Mouse (Mus musculus) cerebellum, adult 9-11 months (tissue): ENCODE results near the gene Mns1.
"Not testable (repeated sequence)": the region's sequence is repeated elsewhere in the genome, so short reads cannot be mapped to it uniquely, and the experiment has no call there.

Experiments used
- DNase-seq: peaks from one replicate; pipeline ENCODE4 v3.0.0; 2022

The Mns1 gene

DNA sequence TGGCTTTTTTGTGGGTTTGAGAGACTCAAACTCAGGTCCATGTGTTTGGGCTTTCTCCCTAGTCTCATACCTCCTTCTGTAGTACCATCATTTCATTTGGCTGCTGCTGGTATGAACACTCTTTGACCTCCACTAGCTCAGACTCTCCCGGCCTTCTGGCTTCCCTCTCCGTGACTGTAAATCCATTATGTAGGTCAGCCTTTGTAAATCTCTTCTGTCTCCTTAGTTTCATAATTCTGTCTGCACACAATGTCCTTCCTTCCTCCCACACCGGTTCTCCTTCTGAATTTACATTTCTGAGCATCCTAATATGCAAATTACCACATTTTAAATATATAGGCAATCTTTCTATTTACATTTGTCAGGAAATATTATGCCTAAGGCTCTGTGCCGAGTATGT, 9.9 kb upstream of the Mns1 start:
- DNase-seq, result no peak

DNA sequence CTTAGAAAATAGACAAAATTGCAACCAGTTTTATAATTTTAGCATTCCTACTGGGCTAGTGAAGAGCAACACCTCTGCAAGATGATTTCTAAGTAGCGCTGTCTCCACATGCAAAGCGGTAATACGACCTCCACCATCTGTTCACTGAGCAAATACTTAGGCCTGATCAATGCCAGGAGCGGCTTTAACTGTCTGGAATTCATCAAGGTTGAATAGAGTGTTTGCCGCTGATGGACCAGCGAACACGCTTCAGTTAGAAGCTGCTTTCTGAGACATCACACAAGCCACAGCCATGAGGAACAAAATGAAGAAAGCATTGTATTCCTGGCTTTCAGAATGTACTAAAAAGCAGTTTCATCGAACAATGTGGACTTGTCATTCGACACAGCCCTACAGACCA, 2.9 kb upstream of the Mns1 start:
- DNase-seq, result no peak

DNA sequence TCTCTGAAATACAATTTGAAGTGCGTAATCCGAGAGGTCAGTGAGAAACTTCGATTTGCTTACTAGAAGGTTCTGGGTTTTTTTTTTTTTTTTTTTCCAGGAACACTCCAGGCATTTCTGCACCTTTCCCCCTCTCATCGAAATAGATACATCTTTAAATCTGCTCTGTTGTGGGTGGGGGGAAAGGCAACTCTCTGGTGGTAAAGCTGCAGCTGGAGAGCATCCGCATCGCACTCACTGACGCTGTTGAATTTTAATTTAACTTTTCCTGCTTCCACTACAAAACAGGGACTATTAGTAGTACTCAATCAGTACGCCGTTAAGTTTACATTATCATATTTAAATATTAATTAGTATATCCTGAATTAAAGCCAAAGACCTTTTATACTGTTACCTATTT, 938 bp downstream of the Mns1 start:
- DNase-seq, result no peak

DNA sequence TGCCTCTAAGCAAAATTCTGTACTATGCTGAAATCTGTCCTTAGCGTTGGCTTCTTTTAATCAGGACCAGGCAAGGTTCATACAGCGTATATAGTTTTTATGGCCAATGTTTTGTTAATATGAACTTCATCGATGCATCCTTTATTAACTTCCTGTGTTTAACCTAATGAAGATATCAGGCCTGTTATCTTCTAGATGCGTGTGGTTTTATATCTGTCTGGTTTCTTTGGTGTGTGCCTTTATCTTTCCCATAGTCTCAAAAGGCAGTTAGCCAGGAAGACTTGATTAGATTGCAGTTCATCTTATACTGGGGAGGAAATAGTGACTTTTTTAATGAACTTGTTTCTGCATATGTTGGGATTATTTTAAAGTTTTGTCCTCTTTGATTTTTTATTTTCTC, 2.5 kb downstream of the Mns1 start:
- DNase-seq, result no peak

DNA sequence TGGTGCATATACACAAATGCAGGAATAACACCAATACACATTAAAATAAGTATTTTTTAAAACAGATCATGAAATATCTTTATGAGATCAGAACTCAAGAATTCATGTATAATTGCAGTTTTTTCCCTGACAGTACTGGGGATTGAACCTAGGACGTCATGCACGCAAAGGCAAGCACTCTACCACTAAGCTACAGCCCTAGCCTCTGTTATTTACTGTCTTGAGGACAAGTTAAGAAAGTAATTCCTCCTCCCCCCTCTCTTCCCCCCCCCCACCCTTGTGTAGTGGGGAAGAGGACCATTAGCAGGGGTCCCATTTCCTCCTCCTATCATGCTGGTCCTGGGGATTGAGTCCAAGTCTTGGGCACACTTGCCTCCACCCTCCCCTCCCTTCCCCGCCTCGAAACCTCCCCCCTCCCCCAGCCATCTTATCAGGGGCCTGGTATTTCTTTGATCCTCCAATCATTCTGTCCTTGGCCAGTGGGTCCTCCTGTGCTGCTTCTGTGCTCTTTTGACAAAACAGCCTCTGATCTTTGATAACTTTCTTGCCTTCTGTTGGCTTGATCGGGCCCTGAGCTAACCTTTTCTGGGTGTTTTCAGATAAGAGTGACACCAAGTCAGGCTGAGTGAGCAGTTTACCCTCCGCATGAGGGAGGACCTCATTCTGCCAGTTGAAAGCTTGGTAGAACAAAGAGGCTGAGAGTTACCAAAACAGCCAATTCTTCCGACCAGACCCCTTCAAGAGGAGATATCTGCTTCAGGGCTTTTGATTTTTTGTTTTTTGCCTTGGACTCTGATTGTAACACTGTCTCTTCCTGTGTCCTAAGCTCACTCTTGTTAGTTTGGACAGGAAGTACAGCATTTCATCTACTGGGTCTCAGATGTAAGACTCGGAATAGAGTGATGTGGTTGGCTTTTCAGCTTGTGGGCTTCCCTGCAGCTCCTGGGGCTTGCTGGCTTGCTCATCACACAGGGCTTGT, 3.4 kb downstream of the Mns1 start:
- DNase-seq, result no peak

DNA sequence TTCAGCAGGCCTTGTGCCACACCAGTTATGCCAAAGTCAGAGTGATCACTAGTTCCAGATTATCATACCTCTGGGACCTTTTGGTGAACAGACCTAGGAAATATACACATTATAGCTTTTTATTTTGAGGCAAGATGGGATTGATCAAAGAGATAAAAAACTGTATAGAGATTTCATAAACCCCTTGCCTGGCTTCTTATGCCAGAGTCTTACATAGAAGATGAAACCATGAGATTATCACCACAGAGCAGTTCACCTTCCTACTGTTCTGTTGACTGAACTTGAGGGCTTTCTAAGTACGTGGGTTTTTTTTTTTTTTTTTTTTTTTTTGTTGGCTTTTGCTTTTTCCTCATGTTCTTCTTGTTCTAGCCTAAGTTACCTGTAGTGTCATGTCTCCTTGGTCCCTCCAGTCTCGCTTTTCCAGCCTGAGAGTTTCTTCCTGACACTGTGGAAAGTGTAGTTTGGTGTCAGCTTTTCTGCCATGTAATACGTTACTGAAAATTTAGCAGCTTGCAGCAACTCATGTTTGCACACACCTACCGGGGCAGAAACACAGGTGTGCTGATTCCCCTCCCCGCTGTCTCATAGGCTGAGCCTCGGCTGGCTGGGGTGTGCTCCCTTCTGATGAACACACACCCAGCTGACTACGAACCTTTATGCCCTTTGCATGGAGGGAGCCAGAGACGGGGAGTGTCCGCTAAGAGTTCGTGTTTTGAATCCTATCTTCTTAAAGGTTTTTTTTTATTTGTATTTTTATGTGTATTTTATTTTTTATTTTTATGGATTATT, 4.3 kb downstream of the Mns1 start:
- DNase-seq, result no peak

DNA sequence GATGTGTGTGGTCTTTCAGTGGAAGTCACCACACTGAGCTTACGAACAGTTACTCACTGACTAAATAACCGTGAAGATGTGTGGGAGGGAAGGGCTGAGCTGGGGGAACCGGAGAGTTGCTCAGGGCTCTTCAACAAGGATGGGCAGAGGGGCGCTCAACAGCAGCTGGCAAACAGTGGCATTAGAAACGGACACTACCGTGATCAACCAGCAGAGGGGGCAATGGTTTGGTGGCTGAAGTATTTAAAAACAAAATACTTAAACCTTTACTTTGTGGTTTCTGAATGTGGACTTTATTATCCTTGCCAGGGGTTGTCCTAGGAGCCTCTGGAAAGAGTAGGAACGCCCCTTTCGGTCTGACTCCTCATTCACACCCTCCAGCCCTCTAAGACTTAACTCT, 10.2 kb downstream of the Mns1 start:
- DNase-seq, result peak; percentile 5

DNA sequence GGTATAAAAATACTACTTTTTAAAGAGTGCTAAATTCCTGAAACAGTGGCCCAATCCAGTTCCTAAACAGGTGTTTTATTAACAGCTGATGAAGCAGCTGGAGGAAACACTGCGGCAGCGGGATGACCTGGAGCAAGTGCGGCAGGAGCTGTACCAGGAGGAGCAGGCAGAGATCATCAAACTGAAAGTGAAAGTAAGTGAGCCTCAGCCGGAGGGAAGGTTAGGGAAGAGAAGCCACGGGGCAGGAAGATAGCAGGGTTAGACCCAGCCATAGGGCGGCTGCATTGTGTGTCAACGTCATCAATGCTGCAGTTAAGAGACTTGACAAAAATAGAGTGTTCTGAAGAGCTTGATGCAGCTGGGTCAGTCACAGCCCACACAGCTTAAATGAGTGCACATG, 11.6 kb downstream of the Mns1 start:
- DNase-seq, result no peak

DNA sequence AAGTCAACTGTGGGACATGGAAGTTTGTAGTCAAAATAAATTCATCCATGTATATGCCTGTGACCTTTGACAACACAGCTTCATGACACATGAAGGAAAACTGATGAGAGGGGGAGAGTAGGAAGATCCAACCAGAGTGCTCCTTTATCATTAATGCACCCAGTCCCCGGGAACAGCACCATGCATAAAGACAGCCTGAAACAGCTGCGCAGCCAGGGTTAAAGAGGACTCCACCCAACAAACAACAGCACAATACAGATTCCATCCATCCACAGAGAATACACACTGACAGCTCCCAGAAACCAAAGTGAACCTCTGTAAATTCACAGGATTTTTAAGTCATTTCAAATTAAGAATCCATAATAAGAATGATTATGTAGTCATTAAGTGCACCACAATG, 12.0 kb downstream of the Mns1 start:
- no peak for DNase-seq

DNA sequence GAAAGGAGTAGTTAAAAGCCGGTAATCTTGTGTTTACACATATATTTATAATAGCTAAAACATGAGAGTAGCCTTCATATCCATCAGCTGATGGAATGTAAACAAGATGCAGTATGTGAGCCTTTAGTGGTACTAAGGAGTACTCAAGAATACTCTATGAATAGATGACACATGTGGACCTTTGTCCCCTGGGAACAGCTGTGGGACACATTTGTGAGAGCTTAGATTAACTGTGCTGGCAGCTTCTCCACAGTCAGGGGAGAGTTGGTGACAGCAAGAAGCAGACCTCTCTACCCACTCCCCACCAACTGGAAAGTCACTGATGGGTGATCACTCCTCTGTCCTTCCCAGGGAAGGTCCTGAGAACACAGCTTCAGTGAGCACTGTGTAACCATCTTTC, 12.6 kb downstream of the Mns1 start:
- no peak for DNase-seq

DNA sequence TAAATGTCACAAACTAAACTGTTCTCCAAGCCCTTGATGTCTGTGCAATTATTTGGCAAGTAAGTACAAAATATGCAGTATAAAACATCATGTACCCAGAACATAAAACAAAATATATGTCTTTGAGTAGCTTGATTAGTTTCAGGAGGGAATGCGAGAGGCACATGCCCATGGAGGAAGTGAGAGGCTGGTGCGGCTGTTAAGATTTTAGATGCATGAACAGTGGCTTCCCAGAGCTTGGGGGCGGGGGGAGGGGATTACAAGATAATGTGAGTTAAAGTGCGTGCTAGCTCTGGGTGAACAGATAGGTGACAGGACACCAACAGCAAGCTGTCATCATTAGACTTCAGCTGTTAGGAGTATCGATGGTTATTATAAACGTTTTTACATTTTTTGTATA, 13.3 kb downstream of the Mns1 start:
- no peak for DNase-seq

DNA sequence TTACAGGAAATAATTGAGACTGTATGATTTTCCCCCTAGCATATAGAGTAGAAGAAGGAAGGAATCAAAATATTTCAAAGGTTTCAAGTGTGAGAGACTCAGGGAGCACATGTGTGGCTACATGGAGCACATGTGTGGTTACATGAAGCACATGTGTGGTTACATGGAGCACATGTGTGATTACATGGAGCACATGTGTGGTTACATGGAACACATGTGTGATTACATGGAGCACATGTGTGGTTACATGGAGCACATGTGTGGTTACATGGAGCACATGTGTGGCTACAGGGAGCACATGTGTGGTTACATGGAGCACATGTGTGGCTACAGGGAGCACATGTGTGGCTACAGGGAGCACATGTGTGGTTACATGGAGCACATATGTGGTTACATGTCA, 16.5 kb downstream of the Mns1 start:
- not testable (repeated sequence) for DNase-seq

DNA sequence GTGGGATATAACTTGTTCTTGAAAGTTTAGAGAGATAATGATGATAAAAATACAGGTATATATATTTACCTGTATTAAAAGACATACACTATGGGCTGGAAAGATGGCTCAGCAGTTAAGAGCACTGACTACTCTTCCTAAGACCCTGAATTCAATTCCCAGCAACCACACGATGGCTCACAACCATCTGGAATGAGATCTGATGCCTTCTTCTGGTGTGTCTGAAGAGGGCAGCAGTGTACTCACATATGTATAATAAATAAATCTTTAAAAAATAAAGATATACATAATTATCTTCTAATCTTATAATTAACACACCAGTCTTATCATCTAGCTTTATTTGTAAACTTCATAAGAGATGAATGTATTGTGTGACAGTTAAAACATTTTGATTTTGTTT, 18.6 kb downstream of the Mns1 start:
- DNase-seq, result no peak

DNA sequence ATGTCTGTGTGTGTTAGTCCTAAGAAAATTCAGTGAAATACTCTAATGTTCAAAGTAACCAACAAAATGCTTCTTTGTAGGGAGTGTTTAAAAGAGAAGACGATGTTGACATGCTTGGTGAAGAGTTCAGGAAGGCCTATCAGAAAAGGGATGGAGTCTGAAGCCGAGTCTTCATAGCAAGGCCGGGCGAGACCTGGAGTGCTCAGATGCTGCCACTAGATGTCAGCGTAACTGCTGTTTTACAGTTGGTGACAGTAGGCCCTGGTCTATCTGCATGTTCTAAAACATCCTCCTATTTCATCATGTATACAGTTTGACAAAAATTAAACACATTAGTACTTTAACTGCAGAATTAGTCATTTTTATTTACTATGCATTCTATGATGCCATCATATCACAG, 20.4 kb downstream of the Mns1 start:
- DNase-seq, result peak; percentile 34

DNA sequence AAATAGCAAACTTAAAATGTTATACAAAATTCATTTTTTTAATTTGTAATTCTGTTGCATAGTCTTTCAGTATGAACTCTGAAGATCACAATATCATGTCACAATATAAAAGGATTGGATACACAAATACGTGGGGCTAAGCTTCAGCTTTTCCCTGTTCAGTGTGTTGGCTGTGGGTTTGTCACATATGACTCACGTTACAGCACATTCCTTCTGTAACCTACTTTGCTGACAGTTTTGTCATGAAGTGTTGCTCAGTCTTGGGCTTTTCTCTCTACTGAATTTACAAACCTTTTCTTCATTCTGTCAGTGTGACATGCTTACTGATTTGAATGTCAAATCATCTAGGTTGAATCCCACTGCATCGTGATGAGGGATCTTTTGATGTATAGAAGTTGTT, 21.9 kb downstream of the Mns1 start:
- no peak for DNase-seq

DNA sequence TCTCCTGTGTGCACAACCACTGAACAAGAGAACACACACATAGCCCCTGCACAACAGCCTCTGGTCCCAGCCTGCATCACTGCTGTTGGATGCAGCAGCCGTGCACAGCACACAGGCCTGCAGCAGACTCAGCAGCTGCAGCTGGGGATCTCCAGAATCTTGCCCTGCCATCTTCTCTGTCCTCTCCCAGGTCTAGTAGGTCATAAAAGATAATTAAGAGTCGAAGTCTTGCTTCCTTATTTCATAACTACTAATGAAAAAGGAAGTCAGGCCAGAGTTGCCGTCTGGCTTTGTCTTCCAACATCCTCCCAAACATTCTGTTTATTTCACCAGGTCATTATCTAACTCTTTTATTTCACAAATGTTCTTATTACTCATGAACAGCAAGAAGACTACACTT, 23.0 kb downstream of the Mns1 start:
- no peak for DNase-seq

DNA sequence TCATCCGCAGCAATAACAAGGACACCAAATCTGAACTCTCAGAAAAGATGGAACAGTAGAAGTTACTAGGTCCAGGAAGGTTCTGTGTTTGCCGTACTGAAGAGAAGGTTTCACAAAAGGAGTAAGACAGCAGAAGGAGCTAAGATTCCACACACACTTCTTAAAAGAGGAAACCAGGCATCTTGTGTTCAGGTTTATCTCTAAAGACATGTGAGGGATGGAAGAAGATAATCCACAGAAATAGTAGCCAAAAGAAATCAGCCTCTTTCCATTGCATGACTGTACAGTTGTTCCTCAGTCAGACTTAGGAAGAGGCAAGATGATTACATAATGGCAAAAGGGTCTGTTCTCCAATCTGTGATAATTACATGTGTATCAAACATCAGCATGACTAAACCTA, 24.6 kb downstream of the Mns1 start:
- DNase-seq, result no peak

DNA sequence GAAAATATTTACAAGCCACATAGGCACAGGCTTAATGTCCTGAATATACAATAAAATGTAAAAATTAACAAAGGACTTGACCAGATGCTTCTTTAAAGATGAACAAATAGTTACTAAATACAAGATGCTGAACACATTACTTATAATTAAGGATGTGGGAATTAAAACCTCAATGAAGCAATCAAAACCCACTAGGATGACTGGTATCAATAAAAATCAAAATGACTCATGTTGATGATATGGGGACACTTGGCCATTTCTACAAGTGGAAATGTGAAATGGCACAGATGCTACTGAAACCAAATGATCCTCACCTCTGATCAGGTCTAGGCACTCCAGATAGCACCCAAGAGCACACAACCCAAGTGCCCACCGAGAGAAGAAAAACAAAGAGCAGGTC, 27.0 kb downstream of the Mns1 start:
- DNase-seq, result no peak

DNA sequence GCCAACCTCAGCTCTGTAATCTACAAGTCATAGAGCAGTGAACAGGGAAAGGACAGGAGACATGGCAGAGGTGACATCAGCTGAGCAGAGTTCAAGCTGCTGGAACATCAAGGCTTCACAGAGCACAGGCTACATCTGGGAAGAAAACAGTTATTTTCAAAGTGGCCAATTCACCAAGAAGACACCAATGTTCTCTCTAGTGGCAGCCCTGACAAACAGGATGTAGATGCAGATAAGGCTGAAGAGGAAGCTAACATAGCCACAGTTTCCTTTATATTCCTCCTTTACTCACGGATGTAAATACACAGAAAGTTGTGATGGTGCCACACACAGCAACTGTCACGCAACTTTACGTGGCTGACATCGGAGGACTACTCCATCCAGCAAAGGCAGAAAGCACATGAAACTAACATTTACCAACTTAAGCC, 28.0 kb downstream of the Mns1 start:
- DNase-seq, result no peak

DNA sequence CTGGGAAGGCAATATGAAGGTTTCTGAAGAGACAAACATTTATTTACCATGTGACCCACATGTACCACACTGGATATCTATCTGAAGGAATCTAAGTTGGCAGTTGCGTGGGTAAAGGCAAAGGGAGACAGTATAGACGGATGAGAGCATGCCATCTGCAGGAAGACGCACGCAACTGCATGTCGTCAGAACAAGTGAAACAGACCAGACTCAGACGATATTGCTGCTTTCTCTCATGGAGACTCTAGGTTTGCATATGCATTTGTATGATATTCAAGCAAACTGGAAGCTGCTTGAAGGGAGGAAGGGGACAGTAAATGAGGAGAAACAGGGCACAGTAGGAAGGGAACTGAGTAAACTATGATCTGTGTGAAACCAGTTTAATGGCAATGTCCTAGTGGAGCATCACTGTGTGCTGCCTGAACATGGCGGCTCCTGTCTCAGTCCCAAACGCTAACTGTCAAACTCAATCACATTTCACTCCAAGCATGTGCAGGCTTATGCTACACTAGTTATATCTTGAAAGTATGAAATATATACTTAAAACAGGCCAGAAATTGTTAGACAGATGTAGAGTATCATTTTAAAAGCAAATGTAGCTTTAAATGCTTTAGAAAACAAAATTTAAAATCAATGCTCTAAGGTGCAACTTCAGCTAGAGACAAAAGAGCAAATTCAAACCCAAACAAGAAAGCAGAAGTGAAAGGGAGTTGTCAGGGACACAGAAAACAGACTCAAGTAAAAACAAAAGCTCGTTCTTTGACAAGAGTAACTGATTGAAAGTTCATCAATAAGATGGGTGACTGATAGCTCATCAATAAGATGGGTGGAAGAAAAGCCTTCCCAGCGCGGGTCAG, 30.0 kb downstream of the Mns1 start:
- no peak for DNase-seq

DNA sequence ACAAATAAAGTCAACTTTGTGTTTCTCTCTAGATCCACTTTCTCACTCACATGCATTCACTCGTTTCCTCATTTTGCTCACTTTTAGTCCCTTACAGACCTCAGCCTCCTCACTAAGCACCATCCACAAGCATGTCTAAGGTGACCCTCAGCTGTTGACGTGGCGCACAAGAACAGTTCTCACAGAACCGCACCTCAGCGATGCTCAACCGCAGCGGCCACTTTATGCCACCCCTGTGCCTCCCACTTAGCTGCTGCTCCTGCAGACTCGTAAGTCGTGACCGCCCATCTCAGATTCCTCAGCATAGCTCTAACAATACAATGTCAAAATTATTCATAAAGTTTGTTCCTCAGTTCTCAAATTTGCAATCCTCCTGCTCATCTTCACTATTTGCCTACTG, 30.8 kb downstream of the Mns1 start:
- DNase-seq, result no peak

DNA sequence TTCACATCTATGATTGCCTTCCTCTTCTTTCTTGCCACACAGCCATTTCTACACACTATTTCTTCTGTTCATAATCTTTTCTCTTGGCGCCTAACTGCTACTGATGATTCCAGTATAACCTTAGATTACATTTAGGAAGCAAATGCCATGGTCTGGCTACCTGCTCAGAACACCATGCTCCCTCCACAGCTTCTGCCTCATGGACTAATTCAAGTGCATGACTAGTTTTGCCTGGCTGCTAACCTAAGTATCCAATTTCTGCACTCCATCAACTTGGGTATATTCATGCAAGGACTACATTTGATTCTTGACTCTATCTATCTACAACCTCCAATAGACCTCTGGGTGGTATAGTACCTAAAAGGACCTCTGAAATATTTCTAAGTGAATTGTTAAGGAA, 32.0 kb downstream of the Mns1 start:
- DNase-seq, result no peak

DNA sequence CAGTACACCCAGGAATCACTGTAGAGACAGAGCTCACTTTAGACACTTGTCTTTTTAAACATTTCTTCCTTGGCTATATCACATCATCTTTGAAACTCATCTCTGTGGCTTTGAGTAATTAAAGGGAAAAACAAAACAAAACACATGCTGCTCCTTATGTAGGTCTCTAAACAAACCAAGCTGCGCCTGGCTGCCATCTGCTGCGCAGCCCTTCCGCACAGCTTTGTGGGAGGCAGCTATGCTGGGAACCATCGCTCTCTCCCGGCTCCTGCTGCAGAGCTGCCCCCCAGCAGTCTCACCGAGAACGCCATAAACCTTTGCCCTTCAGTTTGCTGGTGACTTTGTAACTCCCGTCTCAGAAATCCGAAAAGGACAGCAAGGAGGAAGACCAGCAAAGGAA, 37.7 kb downstream of the Mns1 start:
- DNase-seq, result no peak
